Mouse (Mus musculus) kidney, embryonic 16.5 days (tissue): ENCODE measurements around the gene Rad23b. TPM values are rescaled to one million over a fixed set of nuclear protein-coding genes. Genes with fewer than 3 reads are reported as not detected.
"Not testable (repeated sequence)": the region's sequence is repeated elsewhere in the genome, so short reads cannot be mapped to it uniquely, and the experiment has no call there.

ENCODE experiments used
- ATAC-seq: fragments of 200-750 bp; cut with Nextera tagmentation; 2 replicates; pipeline ENCODE4 v1.8.0; 2017; ENCODE audit warnings: moderate TSS enrichment; ENCODE audit not compliant: low FRiP score, low TSS enrichment
- H3K27ac ChIP-seq: fragments of 300-500 bp; sonication (generic); 2 replicates; pipeline ENCODE4 v1.5.1; 2014; ENCODE audit warnings: low read length
- H3K27me3 ChIP-seq: fragments of 300-500 bp; sonication (generic); 2 replicates; pipeline ENCODE4 v1.6.1; 2014; ENCODE audit warnings: low read length, control low read depth, mixed read lengths; ENCODE audit not compliant: insufficient read depth
- H3K36me3 ChIP-seq: fragments of 300-500 bp; sonication (generic); 2 replicates; pipeline ENCODE4 v1.6.1; 2014; ENCODE audit warnings: low read length, control low read depth, mixed read lengths; ENCODE audit not compliant: insufficient read depth
- H3K4me1 ChIP-seq: fragments of 300-500 bp; sonication (generic); 2 replicates; pipeline ENCODE4 v1.6.1; 2014; ENCODE audit warnings: low read length, control low read depth, mixed read lengths; ENCODE audit not compliant: insufficient read depth
- H3K4me2 ChIP-seq: fragments of 300-500 bp; sonication (generic); replicated peaks from 2 replicates; pipeline ENCODE4 v1.6.1; 2014; ENCODE audit warnings: low read depth, low read length
- H3K4me3 ChIP-seq: fragments of 300-500 bp; sonication (generic); 2 replicates; pipeline ENCODE4 v1.5.1; 2014; ENCODE audit warnings: mild to moderate bottlenecking, low read length
- H3K9ac ChIP-seq: fragments of 300-500 bp; sonication (generic); replicated peaks from 2 replicates; pipeline ENCODE4 v1.6.1; 2014; ENCODE audit warnings: low read length
- H3K9me3 ChIP-seq: fragments of 300-500 bp; sonication (generic); 2 replicates; pipeline ENCODE4 v1.6.1; 2016; ENCODE audit warnings: low read length, control low read depth
- WGBS: fragments of 180-500 bp; shearing (Covaris S2); extraction: QIAGEN DNeasy Blood & Tissue Kit; methylation state at CpG from one replicate; pipeline ENCODE4 v1.1.7; 2014; 5-methylcytosine and 5-hydroxymethylcytosine counted together
- polyA plus RNA-seq: library from polyadenylated mRNA; unstranded; fragments of >200 nt; fragmentation: Nextera tagmentation; extraction: Ambion mirVana; gene quantifications from 2 replicates; pipeline ENCODE4 v1.2.1, GENCODE M21; 2015

Gene Rad23b
- 69.5 and 75.0 TPM in 2 replicates for polyA plus RNA-seq

DNA sequence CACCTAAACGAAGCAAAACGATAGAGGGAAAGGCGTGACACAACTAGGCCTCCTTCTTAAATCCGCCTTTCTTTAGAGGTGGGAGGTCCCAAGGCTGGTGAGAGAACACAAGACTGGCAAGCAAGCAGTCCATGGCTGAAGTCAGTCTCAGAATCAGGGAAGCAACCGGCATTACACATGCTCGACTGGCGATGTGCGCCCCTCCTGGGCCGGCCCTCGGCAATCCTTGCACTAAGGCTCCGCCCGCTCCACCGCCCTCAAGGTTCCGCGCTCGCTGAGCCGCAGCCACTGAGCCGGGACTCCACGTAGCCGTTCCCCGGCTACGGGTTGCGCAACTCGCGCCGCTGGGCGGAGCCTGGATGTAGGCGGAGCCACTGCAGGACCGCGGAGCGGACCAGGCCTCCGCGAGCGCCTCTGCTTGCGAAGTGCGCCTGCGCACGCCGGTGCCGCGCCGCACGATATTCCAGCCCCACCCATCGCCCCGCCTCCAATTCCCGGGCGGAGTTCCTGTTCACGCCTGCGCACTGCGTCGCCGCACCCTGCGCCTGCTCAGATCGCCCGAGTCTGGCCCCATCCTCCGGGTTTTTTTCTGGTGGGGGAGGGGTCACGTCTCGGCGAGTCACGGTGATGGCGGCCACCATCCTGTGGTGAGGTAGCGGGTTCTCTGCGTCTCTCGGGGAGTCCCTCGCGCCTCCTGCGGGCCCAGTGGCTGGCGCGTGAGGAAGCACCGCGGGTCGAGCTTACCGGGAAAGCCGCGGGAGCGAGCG lies at the start of gene Rad23b:
Gene Rad23b (plus strand): TSS at position 592 of the 767 bp plus-strand sequence.
- Histone ChIP-seq H3K4me3 (peak within 1 kb of the TSS; percentile 97), H3K4me1 (peaks cover 20% of the 10 kb centered on the region), H3K36me3 (no peaks in the 10 kb centered on the region), H3K27me3 (no peaks in the 10 kb centered on the region), H3K27ac (peak within 1 kb of the TSS; percentile 91), H3K4me2 (peak within 1 kb of the TSS; percentile 82), H3K9ac (peak within 1 kb of the TSS; percentile 96), H3K9me3 (no peaks in the 10 kb centered on the region)
- under 1% methylated on average over 77 of the region's 77 CpGs for WGBS
- peak; percentile 97 for ATAC-seq

DNA sequence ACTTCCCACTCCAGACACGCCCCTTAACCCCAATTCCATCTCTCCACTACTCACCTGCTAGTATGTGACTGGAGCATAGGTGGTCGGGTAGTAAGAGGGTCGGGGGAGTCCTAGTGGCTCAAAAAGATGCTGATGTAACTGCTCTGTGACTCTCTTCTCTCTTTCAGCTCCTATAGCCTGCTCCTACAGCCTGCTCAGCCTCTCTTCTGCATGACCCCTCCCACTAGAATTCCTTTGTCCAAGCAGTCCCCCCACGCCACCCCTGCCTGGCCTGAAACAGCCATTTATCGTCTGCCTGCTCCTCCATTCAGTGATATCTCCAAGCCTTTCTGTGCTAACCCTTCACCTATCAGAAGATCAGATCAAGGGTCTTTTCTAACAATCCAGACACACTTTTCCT lies 45.7 kb upstream of the Rad23b start:
- Histone ChIP-seq H3K9ac (no peak overlapping the region), H3K4me2 (no peak overlapping the region), H3K4me1 (no peaks in the 10 kb centered on the region), H3K9me3 (no peaks in the 10 kb centered on the region), H3K27me3 (no peaks in the 10 kb centered on the region), H3K36me3 (no peaks in the 10 kb centered on the region), H3K4me3 (no peak overlapping the region), H3K27ac (no peak overlapping the region)
- 85% methylated on average over 5 of the region's 5 CpGs for WGBS
- ATAC-seq = no peak

DNA sequence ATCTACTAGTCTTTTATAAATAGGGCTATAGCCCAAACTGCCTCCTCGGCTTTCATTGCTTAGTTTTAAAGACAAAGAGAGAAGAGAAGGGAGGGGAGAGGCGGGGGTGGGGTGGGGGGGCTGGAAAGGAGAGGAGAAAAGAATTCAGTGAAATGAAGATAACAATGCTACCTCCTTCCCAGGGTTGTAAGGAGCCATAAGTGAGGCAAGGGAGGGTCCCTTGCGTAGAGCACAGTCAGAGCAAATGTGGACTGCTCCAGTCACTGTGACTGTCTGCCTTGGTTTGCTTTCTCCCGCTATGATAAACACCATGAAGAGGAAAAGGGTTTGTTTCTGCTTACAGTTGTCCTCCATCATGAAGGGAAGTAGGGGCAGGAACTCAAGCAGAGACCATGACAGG lies 43.2 kb upstream of the Rad23b start:
- no peaks in the 10 kb centered on the region for H3K4me1 ChIP-seq
- H3K27ac ChIP-seq = no peak overlapping the region
- no peaks in the 10 kb centered on the region for H3K9me3 ChIP-seq
- H3K9ac ChIP-seq = no peak overlapping the region
- no peak overlapping the region for H3K4me2 ChIP-seq
- H3K36me3 ChIP-seq = no peaks in the 10 kb centered on the region
- no peak overlapping the region for H3K4me3 ChIP-seq
- ATAC-seq = no peak
- 65% methylated on average over 4 of the region's 4 CpGs for WGBS
- H3K27me3 ChIP-seq = no peaks in the 10 kb centered on the region

- H3K4me1 ChIP-seq = no peaks in the 10 kb centered on the region
- no peaks in the 10 kb centered on the region for H3K27me3 ChIP-seq
- no peak overlapping the region for H3K4me2 ChIP-seq
- H3K4me3 ChIP-seq = no peak overlapping the region
- no peak for ATAC-seq
- no peaks in the 10 kb centered on the region for H3K36me3 ChIP-seq
- no peaks in the 10 kb centered on the region for H3K9me3 ChIP-seq
- WGBS = 26% methylated on average over 4 of the region's 4 CpGs
- H3K27ac ChIP-seq = no peak overlapping the region
- H3K9ac ChIP-seq = no peak overlapping the region
These were observed 33.1 kb upstream of the Rad23b start for GRCm38 (mm10) chr4:55316726-55317125.

DNA sequence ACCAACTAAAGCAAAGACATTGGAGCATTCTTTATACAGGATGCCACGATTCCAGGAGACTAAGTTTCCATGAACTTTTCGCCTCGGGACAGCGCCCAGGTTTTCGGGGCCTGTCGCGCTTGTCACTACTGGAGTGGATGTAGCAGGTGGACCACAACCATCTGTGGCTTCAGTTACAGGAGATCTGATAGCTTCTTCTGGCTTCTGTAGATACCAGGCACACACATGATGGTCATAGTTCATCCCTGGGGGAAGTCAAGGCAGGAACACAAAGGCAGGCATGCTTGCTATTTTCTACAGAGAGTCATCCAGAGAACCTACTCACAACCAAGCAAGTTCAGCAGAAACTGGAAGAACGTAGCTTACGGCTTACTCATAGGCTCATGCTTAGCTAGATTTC lies 31.5 kb upstream of the Rad23b start:
- H3K4me3 ChIP-seq, H3K4me1 ChIP-seq, H3K4me2 ChIP-seq, ATAC-seq, H3K27ac ChIP-seq, H3K9ac ChIP-seq, H3K27me3 ChIP-seq, H3K36me3 ChIP-seq, H3K9me3 ChIP-seq: not testable (repeated sequence)
- 98% methylated on average over 9 of the region's 9 CpGs for WGBS

- Histone ChIP-seq H3K27ac (no peak overlapping the region), H3K9ac (no peak overlapping the region), H3K4me1 (no peaks in the 10 kb centered on the region), H3K4me2 (no peak overlapping the region), H3K9me3 (no peaks in the 10 kb centered on the region), H3K36me3 (no peaks in the 10 kb centered on the region), H3K4me3 (no peak overlapping the region), H3K27me3 (no peaks in the 10 kb centered on the region)
- 57% methylated on average over 4 of the region's 4 CpGs for whole genome bisulfite sequencing
- no peak for ATAC-seq
These were observed 23.9 kb upstream of the Rad23b start for GRCm38 (mm10) chr4:55325786-55326518.

DNA sequence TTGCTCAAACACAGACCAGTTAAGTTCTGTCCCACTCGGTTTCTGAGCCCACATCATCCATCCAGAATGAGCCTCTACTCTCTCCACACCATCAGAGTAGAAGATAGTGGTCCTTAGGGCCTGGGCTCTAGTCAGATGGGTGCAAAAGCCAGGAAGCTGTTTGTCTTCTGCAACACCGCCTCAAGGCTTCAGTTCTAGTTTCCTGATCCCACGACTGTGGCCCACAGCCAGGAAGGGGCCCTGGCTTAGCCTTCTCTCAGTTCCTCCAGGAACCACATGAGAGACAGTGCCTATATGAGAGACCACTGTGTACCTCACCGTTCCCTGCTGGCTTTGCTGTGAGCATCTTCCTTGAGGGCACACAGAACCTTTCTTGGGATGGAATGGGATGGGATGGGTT lies 22.3 kb upstream of the Rad23b start:
- no peak for ATAC-seq
- Histone ChIP-seq H3K4me3 (no peak overlapping the region), H3K9ac (no peak overlapping the region), H3K27ac (no peak overlapping the region), H3K36me3 (no peaks in the 10 kb centered on the region), H3K4me1 (no peaks in the 10 kb centered on the region), H3K4me2 (no peak overlapping the region), H3K9me3 (no peaks in the 10 kb centered on the region), H3K27me3 (no peaks in the 10 kb centered on the region)
- 77% methylated on average over 4 of the region's 4 CpGs for WGBS

GRCm38 (mm10) chr4:55328471-55328870 lies 21.4 kb upstream of the Rad23b start:
- no peak overlapping the region for H3K9ac ChIP-seq
- no peaks in the 10 kb centered on the region for H3K4me1 ChIP-seq
- no peak overlapping the region for H3K4me3 ChIP-seq
- no peak overlapping the region for H3K4me2 ChIP-seq
- 0 out of 2 replicates have a peak, but pooled peaks cover 5% of the 10 kb centered on the region for H3K9me3 ChIP-seq
- ATAC-seq = no peak
- 93% methylated on average over 11 of the region's 11 CpGs for WGBS
- no peaks in the 10 kb centered on the region for H3K36me3 ChIP-seq
- no peaks in the 10 kb centered on the region for H3K27me3 ChIP-seq
- H3K27ac ChIP-seq = no peak overlapping the region

GRCm38 (mm10) chr4:55328928-55329327 lies 20.9 kb upstream of the Rad23b start:
- H3K9me3 ChIP-seq, H3K4me1 ChIP-seq, H3K4me3 ChIP-seq, H3K4me2 ChIP-seq, H3K36me3 ChIP-seq, H3K27me3 ChIP-seq, ATAC-seq, H3K9ac ChIP-seq, H3K27ac ChIP-seq: not testable (repeated sequence)
- WGBS = 94% methylated on average over 6 of the region's 7 CpGs
